Mouse (Mus musculus) lung, adult 2 months (tissue): Measurements from ENCODE around the gene Chrna5.

Experiments
- CTCF ChIP-seq: fragments of 200-500 bp; IDR thresholded peaks from 2 replicates; pipeline ENCODE4 v1.5.1; 2011; ENCODE audit warnings: mild to moderate bottlenecking, low read length, control low read depth; ENCODE audit not compliant: insufficient read depth
- POLR2A ChIP-seq: fragments of 200-500 bp; IDR thresholded peaks from 2 replicates; pipeline ENCODE4 v1.6.1; 2011; ENCODE audit warnings: low read depth, mild to moderate bottlenecking, control low read depth, low read length, borderline replicate concordance; ENCODE audit errors: extremely low read depth

DNA sequence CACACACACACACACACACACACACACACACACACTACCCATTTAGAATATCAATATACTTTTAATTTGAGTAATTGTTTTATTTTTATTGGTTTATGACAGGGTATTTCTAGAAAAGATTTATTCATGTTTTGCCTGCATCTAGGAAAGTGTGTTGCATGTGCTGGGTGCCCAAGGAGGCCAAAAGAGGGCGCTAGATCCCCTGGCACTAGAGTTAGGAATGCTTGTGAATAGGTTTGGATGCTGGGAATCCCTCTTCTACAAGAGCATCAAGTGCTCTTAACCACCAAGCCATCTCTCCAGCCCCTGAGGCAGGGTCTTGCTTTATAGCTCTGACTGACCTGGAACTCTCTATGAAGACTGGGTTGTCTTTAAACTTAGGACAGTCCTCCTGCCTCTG is 48.9 kb upstream of the Chrna5 start:
- TF ChIP-seq CTCF = 0 out of 2 replicates have a peak, but pooled peaks have one; percentile 8
- no peak for TF ChIP-seq POLR2A
